Mouse (Mus musculus): ENCODE results near the gene Ets1. TPM values are rescaled to one million over a fixed set of nuclear protein-coding genes. Genes with fewer than 3 reads are reported as not detected.

Gene Ets1
- polyA plus RNA-seq, 1 experiment from 2014 or later = 38.3 TPM

DNA sequence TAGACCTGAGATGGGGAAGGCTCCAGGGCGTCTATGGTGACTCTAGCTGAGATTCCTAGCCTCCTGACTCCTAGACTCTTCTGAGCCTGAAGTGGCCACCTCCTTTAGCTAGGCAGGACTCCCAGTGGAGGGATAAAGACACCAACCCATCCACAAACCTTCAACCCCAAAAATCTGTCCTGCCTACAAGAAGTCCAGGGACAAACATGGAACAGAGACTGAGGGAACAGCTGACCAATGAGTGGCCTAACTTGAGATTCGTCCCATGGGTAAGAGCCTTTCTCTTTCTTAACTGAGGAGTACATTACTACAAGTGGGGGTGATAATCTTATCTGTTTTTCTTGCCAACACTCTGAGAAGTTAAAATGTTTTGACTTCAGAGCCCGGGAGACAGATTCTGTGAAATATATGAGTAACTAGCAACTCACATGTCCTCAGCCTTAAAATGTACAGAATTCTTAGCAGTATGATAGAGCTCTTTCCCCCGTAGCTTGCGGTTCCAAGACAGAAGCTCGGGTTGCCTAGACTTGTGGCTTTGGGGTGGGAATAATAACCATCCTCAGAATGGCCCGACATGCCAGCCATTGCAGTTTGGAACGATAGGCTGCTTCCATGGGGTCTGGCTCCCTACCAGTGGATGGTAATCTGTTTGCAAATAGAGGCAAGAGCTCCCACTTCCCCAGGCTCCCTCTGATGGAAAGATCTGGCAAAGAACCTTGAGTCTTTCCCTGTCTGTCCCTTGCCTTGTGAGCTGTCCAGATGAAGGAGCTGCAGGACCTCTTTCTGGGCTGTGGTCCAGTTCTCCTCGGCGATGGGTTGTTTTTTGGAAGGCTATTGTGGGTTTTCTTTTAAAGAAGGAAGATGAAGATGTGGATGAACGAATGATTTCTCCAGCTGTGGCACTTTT, 30.8 kb downstream of the Ets1 start:
- H3K4me3 ChIP-seq (ENCODE audit: low read depth, low read length) = no peak overlapping the region
- H3K9ac ChIP-seq (ENCODE audit: low read depth, low read length) = no peak overlapping the region
- WGBS (ENCODE audit: insufficient replicate concordance) = 46% methylated on average over 11 of the region's 11 CpGs
- no peak overlapping the region for H3K4me2 ChIP-seq
- no peak for ATAC-seq (replicated peaks; ENCODE audit: insufficient number of reproducible peaks, low FRiP score, low TSS enrichment)
- peaks cover 17% of the 10 kb centered on the region for H3K4me1 ChIP-seq (ENCODE audit: control insufficient read depth, insufficient read depth, low read length)
- H3K9me3 ChIP-seq (replicated peaks; ENCODE audit: control insufficient read depth, low read length) = no peaks in the 10 kb centered on the region
- H3K27ac ChIP-seq (ENCODE audit: low read depth, low read length) = no peak overlapping the region
- no peaks in the 10 kb centered on the region for H3K27me3 ChIP-seq (ENCODE audit: control insufficient read depth, insufficient read depth, low read length)
- no peaks in the 10 kb centered on the region for H3K36me3 ChIP-seq (ENCODE audit: control insufficient read depth, insufficient read depth, low read length)

DNA sequence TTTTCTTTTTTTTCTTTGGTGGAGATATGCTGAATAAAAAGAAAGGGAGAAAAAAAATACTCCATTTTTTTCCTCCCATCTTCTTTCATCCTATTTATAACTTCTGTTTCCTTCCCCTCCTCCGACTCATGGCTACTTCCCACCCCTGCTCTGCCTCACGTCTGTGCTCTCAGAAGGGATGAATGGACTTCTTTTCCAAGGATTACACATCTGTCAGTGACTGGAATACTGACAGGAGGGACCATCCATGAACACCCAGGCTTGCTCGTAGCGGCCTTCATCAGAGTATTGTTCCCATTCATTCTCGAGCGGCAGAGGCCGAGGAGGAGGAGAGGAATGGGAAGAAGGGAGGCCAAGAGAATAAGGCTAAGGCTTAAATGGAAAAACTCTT, 31.5 kb downstream of the Ets1 start:
- H3K9me3 ChIP-seq (replicated peaks; ENCODE audit: control insufficient read depth, low read length) = no peaks in the 10 kb centered on the region

DNA sequence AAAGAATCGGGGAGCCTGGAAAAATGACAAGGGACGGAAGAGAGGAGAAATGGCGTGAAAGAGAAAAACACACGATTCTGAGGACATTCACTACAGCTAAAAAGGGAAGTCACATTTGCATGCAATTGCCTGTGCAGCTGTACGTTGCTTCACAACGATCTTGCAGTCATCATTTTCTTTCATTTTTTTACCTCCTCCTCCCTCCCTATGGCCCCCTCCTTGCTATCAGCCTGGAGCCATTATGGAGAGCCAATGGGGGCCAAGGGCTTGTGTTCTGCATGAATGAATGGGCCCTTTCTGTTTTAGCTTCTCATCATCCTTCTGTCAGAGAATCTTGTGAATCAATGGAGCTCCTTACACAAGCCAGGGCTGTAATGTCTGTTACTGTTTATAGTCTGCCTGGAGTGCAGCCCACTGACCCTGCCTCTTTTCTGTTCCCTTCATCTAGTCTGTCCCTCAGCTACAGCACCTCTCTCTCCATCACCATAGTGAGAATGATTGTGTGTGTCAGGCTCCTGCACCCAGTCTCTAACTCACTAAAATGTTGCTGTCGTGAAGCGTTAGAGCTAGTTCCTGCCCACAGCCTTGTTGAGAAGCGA, 32.2 kb downstream of the Ets1 start:
- no peak for ATAC-seq (replicated peaks; ENCODE audit: insufficient number of reproducible peaks, low FRiP score, low TSS enrichment)
- H3K27ac ChIP-seq (ENCODE audit: low read depth, low read length) = no peak overlapping the region
- H3K9me3 ChIP-seq (replicated peaks; ENCODE audit: control insufficient read depth, low read length) = no peaks in the 10 kb centered on the region
- no peak overlapping the region for H3K4me3 ChIP-seq (ENCODE audit: low read depth, low read length)
- H3K27me3 ChIP-seq (ENCODE audit: control insufficient read depth, insufficient read depth, low read length) = no peaks in the 10 kb centered on the region
- no peak overlapping the region for H3K4me2 ChIP-seq
- H3K9ac ChIP-seq (ENCODE audit: low read depth, low read length) = no peak overlapping the region
- no peaks in the 10 kb centered on the region for H3K36me3 ChIP-seq (ENCODE audit: control insufficient read depth, insufficient read depth, low read length)
- 69% methylated on average over 9 of the region's 9 CpGs for WGBS (ENCODE audit: insufficient replicate concordance)
- peaks cover 25% of the 10 kb centered on the region for H3K4me1 ChIP-seq (ENCODE audit: control insufficient read depth, insufficient read depth, low read length)

More for the DNA sequence above, 31.5 kb downstream of the Ets1 start:
- no peaks in the 10 kb centered on the region for H3K27me3 ChIP-seq (ENCODE audit: control insufficient read depth, insufficient read depth, low read length)
- no peak overlapping the region for H3K4me2 ChIP-seq
- ATAC-seq (replicated peaks; ENCODE audit: insufficient number of reproducible peaks, low FRiP score, low TSS enrichment) = no peak
- 0 out of 2 replicates have a peak overlapping the region, but pooled peaks have one; percentile 46 for H3K27ac ChIP-seq (ENCODE audit: low read depth, low read length)
- 61% methylated on average over 7 of the region's 7 CpGs for WGBS (ENCODE audit: insufficient replicate concordance)
- no peak overlapping the region for H3K9ac ChIP-seq (ENCODE audit: low read depth, low read length)
- H3K4me1 ChIP-seq (ENCODE audit: control insufficient read depth, insufficient read depth, low read length) = peaks cover 18% of the 10 kb centered on the region
- H3K36me3 ChIP-seq (ENCODE audit: control insufficient read depth, insufficient read depth, low read length) = no peaks in the 10 kb centered on the region
- no peak overlapping the region for H3K4me3 ChIP-seq (ENCODE audit: low read depth, low read length)

DNA sequence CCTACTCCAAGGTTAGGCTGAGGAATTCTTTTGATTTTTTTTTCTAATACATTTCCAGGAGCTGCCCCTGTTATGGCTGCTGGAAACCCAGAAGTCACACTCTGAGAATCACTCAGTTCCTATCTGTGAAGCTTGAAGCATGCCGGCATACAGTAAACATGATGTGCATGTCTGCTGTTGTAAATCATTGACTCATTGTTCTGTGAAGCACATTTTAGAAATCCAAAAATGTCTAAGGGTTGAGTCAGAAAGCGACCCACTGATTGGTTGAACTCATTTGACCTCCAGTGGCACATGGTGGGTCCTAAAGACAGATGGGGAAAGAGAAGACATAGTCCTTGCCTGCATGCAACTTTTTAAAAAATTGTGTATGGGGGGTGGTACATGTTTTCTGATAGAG, 33.4 kb downstream of the Ets1 start:
- H3K27ac ChIP-seq (ENCODE audit: low read depth, low read length) = no peak overlapping the region
- no peaks in the 10 kb centered on the region for H3K9me3 ChIP-seq (replicated peaks; ENCODE audit: control insufficient read depth, low read length)
- 58% methylated on average over 2 of the region's 2 CpGs for WGBS (ENCODE audit: insufficient replicate concordance)
- no peak overlapping the region for H3K4me3 ChIP-seq (ENCODE audit: low read depth, low read length)
- H3K4me2 ChIP-seq = no peak overlapping the region
- peaks cover 25% of the 10 kb centered on the region for H3K4me1 ChIP-seq (ENCODE audit: control insufficient read depth, insufficient read depth, low read length)
- H3K9ac ChIP-seq (ENCODE audit: low read depth, low read length) = no peak overlapping the region
- no peaks in the 10 kb centered on the region for H3K36me3 ChIP-seq (ENCODE audit: control insufficient read depth, insufficient read depth, low read length)
- no peaks in the 10 kb centered on the region for H3K27me3 ChIP-seq (ENCODE audit: control insufficient read depth, insufficient read depth, low read length)
- ATAC-seq (replicated peaks; ENCODE audit: insufficient number of reproducible peaks, low FRiP score, low TSS enrichment) = no peak

DNA sequence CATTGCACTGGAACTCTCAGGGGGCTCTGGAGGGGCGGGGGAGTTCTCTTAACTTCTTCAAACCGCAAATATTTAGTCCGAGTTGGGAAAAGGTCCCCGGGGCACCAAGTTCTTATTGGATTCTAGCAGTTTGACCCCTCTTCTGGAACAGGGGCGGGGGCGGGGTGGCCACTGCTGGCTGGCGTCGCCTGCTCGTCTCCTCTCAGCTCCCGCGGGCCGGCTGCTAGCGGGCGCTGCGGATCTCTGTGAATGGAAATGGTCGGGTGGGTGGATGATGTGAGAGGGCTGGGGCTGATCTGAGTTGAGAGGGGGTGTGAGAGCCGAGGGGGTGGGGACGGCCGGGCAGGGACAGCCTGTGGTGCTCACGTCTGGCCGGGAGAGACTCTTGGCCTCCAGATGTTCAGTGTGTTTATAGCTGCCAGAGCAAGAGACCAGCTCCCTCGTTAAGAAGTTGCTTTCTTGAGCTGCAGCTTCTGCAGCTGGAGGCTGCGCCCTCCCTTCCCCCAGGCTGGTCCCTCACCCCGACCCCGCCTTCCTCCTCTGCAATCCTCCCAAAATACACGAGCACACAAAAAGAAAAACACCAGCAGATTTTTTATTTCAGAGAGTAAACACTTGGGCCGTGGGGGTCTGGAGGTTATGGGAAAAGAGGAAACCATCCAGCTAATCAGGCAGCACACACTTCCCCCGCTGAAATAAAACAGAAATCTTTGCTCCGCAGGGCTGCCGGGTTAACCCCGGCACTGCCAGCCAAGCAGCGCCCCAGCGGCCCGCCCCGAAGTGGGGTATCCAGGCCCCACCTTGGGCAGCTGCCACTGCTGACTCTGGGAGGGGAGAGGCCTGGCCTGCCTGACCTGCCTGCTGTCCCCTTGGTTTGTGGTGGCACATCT, 36.2 kb downstream of the Ets1 start:
- no peaks in the 10 kb centered on the region for H3K9me3 ChIP-seq (replicated peaks; ENCODE audit: control insufficient read depth, low read length)
- H3K27me3 ChIP-seq (ENCODE audit: control insufficient read depth, insufficient read depth, low read length) = no peaks in the 10 kb centered on the region
- ATAC-seq (replicated peaks; ENCODE audit: insufficient number of reproducible peaks, low FRiP score, low TSS enrichment) = peak; percentile 82
- under 1% methylated on average over 35 of the region's 35 CpGs for WGBS (ENCODE audit: insufficient replicate concordance)
- peak overlapping the region; percentile 56; the same call in 1 of the 2 replicates for H3K9ac ChIP-seq (ENCODE audit: low read depth, low read length)
- peak overlapping the region; percentile 37 for H3K4me3 ChIP-seq (ENCODE audit: low read depth, low read length)
- peak overlapping the region; percentile 81 for H3K4me2 ChIP-seq
- peaks cover 40% of the 10 kb centered on the region for H3K4me1 ChIP-seq (ENCODE audit: control insufficient read depth, insufficient read depth, low read length)
- H3K36me3 ChIP-seq (ENCODE audit: control insufficient read depth, insufficient read depth, low read length) = no peaks in the 10 kb centered on the region
- H3K27ac ChIP-seq (ENCODE audit: low read depth, low read length) = peak overlapping the region; percentile 82

DNA sequence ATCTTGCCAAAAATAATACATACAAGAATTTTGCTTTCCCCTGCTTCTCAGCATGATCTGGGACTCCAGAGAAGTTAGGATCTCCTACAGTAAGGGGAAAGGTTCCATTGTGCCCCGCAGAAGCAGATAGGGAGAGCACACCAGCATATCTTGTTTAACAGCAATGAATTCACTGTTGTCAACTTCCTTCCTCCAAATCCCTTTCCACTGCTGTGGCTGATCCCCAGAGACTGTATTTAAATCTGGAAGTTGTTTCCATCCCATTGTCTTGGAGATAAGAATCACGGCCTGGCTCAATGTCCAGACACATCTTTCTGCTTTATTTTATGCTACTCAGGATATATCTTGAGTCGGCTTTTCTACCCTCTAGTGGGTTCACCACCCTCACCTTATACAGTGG, 37.9 kb downstream of the Ets1 start:
- Histone ChIP-seq H3K9me3 (replicated peaks; ENCODE audit: control insufficient read depth, low read length) (no peaks in the 10 kb centered on the region), H3K27ac (ENCODE audit: low read depth, low read length) (peak overlapping the region; percentile 75; the same call in 1 of the 2 replicates), H3K27me3 (ENCODE audit: control insufficient read depth, insufficient read depth, low read length) (no peaks in the 10 kb centered on the region), H3K9ac (ENCODE audit: low read depth, low read length) (no peak overlapping the region), H3K4me3 (ENCODE audit: low read depth, low read length) (no peak overlapping the region), H3K4me1 (ENCODE audit: control insufficient read depth, insufficient read depth, low read length) (peaks cover 41% of the 10 kb centered on the region), H3K36me3 (ENCODE audit: control insufficient read depth, insufficient read depth, low read length) (no peaks in the 10 kb centered on the region), H3K4me2 (no peak overlapping the region)
- ATAC-seq (replicated peaks; ENCODE audit: insufficient number of reproducible peaks, low FRiP score, low TSS enrichment) = no peak
- 56% methylated on average over 3 of the region's 3 CpGs for WGBS (ENCODE audit: insufficient replicate concordance)

DNA sequence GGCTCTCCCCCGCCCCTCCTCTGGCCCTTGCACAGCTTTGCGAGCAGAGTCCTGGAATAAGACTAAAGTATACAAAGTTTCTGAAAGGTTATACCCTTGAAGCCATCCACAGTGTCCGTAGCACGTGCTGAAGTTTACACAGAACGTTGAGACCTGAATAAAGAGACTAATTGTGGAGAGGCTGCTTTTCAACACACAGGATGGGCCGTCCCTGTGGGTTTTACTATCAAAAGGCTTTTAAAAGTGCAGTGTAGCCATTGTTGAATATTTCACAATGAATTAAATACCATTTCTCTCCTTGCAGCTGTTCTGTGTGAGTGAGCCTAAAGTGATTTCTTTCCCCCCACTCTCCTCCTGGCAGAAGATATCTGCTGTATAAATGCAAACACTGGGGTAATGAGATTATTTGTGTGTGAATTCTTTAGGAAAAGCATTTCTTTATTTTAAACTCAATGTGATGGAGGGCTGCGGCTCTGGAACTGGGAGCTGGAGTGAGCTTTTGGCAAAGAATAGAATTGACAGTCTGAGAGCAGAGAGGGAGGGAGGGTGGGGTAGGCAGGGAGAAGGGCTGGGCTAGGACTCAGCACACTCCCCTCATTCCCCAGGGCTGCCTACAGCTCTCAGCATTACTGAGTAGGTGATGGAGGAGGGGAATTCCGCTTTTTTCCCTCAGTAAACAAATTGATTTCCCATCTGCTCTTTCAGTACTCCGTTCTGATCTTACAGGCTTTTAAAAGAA, 39.8 kb downstream of the Ets1 start:
- H3K27me3 ChIP-seq (ENCODE audit: control insufficient read depth, insufficient read depth, low read length) = no peaks in the 10 kb centered on the region
- peak overlapping the region; percentile 75 for H3K27ac ChIP-seq (ENCODE audit: low read depth, low read length)
- WGBS (ENCODE audit: insufficient replicate concordance) = 18% methylated on average over 9 of the region's 9 CpGs
- H3K9ac ChIP-seq (ENCODE audit: low read depth, low read length) = no peak overlapping the region
- H3K4me1 ChIP-seq (ENCODE audit: control insufficient read depth, insufficient read depth, low read length) = peaks cover 39% of the 10 kb centered on the region
- no peaks in the 10 kb centered on the region for H3K36me3 ChIP-seq (ENCODE audit: control insufficient read depth, insufficient read depth, low read length)
- no peaks in the 10 kb centered on the region for H3K9me3 ChIP-seq (replicated peaks; ENCODE audit: control insufficient read depth, low read length)
- H3K4me3 ChIP-seq (ENCODE audit: low read depth, low read length) = no peak overlapping the region
- no peak for ATAC-seq (replicated peaks; ENCODE audit: insufficient number of reproducible peaks, low FRiP score, low TSS enrichment)
- peak overlapping the region; percentile 11; the same call in 1 of the 2 replicates for H3K4me2 ChIP-seq

DNA sequence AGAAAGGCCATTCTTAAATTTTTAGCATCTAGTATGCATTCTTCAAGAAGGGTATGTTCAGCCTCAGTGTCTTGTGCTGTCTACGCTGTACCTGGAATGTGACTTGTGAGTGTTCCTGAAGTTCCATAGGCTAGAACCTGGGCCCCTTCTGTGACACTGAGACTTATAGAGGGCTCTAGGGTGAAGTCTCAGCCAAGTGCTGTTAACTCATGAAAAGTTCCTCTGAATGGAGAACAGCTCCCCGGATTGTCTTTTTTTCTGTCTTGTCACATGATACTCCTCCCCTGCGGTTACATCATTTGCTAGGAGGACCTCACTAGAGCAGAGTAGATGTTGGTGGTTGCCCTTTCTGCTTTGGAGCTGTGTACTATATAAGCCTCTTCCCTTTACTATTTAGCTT, 40.5 kb downstream of the Ets1 start:
- H3K4me1 ChIP-seq (ENCODE audit: control insufficient read depth, insufficient read depth, low read length) = peaks cover 35% of the 10 kb centered on the region
- ATAC-seq (replicated peaks; ENCODE audit: insufficient number of reproducible peaks, low FRiP score, low TSS enrichment) = no peak
- H3K4me3 ChIP-seq (ENCODE audit: low read depth, low read length) = no peak overlapping the region
- no peak overlapping the region for H3K9ac ChIP-seq (ENCODE audit: low read depth, low read length)
- H3K27me3 ChIP-seq (ENCODE audit: control insufficient read depth, insufficient read depth, low read length) = no peaks in the 10 kb centered on the region
- WGBS (ENCODE audit: insufficient replicate concordance) = 13% methylated on average over 3 of the region's 3 CpGs
- H3K27ac ChIP-seq (ENCODE audit: low read depth, low read length) = 0 out of 2 replicates have a peak overlapping the region, but pooled peaks have one; percentile 15
- no peaks in the 10 kb centered on the region for H3K9me3 ChIP-seq (replicated peaks; ENCODE audit: control insufficient read depth, low read length)
- H3K4me2 ChIP-seq = no peak overlapping the region; the same call in 1 of the 2 replicates
- no peaks in the 10 kb centered on the region for H3K36me3 ChIP-seq (ENCODE audit: control insufficient read depth, insufficient read depth, low read length)

All from heart, embryonic 11.5 days (tissue).